Mouse (Mus musculus): ENCODE results near the gene Vstm2l. TPM values are rescaled to one million over a fixed set of nuclear protein-coding genes. Genes with fewer than 3 reads are reported as not detected.

Gene Vstm2l
- polyA plus RNA-seq, 2 experiments from 2014 or later = not detected

DNA sequence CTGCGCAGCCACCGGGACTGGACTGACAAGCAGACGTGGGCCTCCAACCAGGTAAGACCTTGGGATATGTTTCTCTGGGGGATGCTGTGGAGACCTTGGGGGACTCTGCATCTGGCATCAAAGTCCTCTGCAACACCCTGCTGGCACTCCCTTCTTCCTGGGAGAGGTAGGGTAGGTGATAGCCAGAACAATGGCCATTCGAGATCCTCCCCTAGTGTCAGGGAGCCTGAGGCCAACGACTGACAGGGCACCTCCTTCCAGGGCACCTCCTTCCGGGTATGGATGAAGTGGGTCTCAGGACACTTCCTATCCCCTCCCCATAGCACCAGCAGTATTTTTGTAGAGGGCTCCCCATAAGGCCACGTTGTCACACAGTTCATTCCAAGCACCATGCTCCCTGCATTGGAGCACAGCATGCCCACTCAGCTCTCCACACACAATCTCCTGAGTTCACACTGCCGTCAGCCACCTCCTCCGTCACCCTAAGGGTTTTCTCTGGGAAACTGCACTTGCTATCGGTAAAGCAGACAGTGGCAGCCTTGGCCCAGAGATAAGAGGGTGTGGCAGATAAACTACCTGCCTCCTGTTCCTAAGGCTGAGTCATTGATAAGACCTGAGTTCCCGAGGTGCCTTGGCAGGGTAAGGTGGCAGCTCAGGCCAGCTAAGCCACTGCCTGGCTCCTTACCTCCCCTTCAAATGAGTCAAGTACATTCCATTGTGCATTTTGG, 21.2 kb downstream of the Vstm2l start:
- no peak for ATAC-seq

DNA sequence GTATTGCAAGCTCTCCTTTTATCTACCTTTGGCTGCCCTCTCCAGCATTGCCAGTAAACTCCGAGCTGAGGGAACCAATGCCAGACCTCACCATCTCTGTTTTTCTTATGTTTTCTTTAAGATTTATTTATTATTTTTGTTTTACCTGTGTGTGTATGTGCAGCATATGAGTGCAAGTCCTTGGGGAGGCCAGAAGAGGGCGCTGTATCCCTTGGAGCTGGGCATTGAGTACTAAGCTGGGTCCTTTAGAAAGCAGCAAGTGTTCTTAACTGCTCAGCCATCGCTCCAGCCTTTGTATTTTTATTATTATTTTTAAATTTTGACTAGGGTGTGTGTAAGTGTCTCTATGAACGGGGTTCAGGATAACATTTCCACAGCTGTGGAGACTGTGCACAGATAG, 22.2 kb downstream of the Vstm2l start:
- no peak for ATAC-seq

DNA sequence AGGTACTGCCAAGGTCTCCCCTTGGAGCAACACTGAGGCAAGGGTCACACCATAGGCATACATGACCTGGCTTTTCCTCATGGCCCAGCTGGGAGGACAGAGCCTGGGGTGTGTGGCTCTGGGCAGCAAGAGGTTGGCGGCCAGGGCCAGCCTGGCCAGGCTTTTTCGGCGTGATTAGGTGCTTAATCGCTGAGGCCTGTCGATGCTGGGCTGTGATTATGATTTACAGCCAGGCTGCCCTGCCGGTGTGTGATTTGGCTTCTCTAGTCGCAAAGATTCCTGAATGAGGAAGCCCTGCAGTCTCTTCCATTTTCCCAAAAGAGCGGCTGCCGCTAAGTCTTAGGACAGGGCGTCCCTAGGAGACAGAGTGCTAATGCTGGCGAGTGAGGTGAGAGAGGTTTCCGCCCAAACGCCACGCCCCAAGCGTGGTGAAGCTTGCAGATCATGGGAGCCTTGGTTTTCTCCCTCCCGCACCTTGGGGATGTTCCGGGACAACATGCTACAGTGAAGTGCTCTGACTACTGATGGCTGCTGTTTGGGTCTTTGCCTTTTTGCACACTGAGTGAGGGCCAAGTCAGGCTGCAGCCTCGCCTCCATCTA, 26.2 kb downstream of the Vstm2l start:
- ATAC-seq = no peak

DNA sequence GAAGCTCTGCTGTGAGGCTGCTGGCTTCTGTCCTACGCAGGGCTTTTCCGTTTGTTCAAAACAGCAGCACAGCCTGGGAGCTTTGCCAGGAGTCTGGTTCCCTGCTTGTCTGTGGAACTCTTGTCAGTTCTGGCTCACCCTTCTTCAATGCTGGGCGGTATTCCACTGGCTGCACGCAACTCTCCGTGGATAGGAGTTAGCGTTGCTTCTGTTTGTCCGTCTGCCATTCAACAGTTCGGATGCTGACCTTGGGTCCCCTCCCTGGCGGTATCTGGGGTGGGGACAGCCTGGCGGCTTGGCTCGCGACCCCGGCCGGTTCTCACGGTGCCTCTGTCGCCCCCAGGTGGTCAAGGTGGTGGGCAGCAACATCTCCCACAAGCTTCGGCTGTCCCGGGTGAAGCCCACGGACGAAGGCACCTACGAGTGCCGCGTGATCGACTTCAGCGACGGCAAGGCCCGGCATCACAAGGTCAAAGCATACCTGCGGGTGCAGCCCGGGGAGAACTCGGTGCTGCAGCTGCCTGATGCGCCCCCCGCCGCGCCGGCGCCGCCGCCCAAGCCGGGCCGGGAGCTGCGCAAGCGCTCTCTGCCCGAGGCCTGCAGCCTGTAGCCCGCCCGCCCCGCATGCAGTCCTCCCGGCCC, 29.2 kb downstream of the Vstm2l start:
- ATAC-seq = no peak

DNA sequence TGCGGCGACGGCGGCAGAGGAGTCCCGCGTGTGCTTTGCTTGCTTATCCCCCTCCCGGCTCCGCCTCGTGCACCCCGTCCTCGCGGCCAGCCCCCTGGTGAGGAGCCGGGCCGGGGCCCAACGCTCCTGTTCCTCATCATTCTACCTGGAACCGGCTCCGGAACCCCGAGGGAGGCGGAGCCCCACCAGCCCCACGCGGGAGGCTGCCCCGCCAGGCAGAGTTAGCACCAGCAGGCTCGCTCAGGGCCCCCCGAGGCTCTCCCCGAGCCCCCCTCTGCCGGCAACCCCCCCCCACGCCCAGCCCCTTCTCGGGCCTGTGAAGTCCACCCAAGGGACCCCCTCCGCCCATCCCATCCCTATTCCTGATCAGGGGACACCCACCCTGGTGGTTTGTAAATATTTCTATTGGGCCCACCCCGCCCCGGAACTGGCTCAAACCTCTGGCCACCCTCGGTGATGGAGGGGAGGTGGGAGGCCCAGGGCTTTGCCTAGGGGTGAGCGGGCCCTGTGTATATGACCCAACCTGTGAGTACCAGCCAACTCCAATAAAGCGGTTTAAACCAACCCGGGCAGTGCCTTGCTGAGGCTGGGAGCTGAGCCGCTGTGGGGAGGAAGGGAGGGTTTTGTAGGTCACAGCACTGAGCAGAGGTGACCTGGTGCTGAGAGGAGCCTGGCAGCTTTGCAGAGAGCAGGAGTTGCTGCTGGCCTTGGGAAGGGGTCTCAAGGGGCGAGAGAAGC, 29.9 kb downstream of the Vstm2l start:
- no peak for ATAC-seq

DNA sequence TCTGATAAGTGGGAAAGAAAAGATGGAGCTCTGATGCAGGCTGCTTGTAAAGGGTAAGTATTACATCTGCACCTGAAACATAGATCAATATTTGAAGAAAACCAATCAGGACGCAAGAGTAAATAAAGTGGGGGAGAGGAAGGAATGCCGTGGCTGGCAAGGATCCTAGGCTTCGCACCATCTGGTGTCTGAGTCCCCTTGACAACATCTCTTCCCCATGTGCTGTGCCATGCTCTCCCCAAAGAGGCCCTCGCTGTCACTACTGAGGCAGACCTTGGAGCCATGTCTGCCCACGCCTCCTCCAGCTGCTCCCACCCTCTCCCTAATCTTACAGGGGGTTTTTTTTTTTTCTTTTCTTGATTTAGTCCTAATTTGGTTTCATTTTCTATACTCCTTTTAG, 39.5 kb downstream of the Vstm2l start:
- ATAC-seq = no peak

DNA sequence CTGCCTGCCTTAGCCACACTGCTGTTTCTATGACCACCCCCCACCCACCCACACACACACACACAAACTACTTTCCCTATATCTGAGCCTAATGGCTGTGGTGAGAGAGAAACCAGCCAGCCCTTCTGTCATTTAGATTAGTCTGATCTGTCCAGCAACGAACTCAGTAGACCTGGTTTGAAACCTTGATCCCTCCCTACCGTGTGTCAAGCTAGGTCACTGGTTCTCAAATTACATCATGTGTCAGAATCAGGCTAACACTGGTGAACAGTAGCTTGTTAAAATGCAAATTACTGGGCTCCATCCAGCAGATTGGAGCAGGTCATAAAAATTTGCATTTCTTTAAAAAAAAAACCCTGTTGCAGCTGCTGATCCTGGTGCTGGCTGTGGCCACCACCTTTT, 43.3 kb downstream of the Vstm2l start:
- ATAC-seq = no peak

DNA sequence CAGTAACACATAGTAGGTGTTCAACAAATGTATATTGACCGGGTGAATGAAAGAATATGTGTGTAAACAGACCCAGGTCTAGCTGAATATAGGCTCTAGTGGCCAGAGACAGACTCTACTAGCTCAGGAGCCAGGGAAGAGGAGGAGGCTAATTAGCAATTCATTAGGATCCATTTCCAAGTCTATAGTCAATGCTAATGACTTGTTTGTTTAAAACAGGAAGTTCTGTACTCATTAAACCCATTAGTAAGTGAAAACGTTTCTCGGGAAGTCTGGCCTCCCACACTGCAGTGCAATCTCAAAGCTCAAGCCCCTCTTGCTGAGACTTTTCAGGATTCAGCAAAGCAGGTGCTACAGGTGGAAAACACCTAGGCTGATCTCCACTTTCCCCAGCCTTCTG, 53.4 kb downstream of the Vstm2l start:
- ATAC-seq = no peak

DNA sequence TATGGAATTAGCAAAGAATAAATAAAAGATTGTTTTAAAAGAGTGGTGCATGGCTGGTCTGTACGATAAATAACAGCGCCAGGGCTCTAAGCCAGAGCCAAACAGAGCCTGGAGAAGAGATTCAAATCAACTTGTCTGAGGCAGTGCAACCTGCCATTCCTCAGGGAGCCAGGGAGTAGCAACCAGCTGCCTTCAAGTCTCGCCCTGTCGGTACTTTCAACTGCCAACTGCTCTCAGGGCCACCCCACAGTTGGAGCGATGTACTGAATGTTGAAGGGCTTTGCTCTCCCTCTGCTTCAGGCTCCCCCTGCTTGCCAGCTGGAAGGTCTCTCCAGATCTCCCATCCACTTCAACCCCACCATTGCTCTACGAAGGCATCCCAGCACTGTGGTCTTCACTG, 55.7 kb downstream of the Vstm2l start:
- no peak for ATAC-seq

DNA sequence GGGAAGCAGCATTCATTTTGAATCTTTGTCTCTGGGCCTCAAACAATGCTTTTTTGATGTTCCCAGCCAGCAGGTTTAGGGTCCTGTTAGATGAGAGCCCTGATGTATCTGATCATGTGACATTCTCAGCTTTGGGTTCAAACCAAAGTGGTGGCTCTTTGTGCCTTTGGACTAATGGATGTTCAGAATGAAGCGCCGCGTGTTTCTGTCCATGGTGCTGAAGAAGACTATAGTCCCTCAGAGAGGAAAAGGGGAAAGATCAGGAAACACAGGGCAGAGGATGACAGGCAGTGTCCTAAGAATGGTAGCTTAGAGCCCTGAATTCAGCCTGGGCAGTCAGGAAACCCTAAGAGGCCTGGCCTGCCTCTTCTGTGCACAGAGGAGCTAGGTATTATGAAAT, 56.2 kb downstream of the Vstm2l start:
- ATAC-seq = no peak

DNA sequence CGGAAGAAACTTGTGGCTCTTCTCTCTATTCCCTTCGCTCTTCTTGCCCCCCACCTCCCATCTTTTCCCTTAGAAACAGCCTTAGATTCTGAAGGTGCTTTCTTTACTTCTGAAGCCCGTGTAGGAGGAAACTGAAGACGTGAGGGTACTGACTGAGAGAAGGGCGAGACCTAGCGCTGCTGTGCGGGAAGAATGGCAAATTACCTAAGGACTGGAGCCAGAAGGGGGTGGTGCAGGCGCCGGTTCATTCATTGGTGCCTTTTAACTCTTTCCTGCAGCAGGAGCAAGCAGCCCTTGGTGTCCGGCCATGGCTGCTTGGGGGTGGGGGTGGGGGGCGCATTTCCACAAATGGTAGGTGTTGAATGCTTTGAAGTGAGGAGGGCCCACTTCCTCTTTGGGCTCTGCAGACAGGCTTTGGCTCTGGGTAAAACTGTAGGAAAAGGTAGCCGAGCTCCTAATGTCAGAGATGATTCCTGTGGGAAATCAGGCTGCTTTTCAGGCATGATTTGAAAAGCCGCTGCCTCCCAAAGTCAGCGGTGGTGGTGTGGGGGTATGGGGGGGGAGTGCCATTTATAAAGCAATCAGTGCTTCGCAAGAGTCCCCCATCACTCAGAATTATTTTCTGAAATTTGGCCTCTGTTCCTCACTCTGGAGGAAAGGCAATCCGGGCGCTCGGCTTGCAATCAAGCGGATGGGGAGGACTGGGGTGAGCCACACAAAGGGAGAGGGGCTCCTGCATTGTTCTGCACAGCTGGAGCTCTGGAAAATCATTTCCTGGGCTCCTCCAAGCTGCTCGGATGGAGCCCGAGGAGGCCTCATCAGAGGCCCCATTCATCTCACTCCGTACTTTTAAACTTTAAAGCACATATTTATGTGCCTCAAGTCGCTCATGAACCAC, 60.4 kb downstream of the Vstm2l start:
- no peak for ATAC-seq

DNA sequence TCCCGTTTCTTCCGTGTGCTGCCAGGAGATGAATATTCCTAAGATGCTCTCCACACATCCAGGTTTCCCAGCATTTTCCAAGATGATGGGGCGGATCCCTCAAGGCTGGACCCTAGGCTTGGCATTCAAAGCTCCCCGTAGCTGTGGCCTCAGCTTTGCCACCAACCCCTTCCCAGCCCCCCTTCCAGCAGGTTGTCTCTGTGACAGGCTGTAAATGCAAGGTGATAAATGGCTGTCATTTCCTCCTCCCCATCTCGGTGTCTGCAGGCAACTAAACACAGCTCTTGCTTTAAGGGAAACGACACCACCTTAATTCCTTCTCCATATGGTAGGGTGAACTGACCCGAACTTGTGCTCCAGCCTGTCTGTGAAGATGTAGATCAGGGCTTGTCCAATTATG, 61.1 kb downstream of the Vstm2l start:
- ATAC-seq = no peak

DNA sequence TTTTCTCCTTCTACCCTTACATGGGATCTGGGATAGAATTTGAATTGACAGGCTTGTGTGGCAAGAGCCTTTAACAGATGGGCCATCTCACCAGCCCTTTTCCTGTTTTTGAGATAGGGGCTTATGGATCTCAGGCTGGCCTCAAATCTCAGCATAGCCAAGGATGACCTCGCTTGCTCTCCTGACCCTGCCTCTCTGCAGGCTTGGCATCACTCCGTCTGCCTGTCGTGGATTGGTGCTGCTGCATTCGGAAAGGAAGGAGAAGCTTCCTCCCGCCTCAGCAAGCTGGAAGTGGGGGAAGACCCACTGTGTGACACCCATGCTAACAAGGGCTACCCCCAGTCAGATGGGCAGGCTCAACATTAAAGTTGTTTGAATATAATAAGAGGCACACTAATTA, 64.8 kb downstream of the Vstm2l start:
- ATAC-seq = no peak

DNA sequence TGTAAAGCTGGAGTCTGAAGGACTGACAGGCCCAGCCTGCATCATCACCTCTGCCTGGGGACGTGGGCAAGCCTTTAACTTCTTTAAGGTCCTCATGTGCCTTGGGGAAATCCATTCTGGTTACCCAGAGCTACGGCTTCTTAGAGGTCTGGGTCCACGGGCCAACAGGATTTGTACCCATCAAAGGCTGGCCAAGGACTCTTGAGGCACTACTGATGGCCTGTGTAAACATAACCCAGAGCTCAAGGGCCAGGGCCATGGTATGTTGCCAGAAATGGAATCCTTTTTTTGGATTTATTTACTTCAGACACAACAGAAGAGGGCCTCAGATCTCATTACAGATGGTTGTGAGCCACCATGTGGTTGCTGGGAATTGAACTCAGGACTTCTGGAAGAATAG, 68.3 kb downstream of the Vstm2l start:
- ATAC-seq = no peak

DNA sequence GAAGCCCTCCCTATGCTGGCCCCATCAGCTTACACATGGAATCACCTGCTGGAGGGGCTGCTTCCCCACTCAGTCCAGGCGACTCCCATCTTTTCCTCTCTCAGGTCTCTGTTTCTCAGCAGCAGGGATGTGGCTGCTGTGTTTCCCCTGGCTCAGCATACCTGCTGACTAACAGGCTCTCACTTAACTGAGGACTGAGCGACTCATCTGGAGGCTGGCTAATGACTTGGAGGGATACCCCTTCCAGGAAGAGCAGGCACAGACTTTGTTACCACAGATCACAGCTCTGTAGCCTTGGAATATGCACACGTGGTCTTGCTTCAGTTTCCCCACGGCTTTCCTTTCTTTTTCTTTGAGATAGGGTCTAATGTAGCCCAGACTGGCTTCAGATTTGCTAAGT, 68.8 kb downstream of the Vstm2l start:
- no peak for ATAC-seq

DNA sequence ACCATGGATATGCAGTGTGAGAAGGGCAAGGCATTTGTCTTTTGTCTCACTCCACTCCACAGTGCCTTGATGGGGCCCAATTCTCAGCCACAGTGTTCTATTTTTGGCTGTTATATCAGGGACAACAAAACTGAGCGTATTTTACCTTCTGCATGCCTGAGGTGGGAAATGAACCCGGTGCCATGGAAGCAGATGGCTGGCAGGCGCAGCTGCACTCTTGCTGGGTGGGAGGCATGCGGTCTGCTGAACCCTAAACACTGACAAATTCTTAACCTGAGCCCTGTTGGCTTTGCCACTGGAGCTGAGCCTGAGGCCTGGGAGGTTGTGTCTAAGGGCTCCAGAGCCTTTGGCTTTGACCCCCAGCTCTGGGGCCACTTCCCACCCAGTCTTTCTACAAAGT, 71.2 kb downstream of the Vstm2l start:
- no peak for ATAC-seq

DNA sequence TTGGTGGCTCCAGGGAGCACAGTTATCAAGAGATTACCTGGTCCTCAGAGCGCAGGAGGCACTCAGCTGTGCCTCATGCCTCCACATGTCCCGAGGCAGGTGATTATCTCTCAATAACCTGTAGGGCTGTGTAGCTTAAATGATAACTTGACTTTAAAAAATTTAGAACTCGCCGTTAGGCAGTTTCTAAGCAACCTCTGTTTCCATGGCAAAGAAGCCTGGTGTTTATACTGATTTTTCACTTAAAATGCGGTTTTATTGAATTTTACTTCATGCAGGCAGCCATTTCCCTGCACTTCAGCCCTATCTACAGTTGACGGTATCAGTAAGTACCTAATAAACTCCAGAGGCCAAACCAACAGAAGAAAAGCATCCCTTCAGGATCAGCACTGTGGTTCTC, 71.8 kb downstream of the Vstm2l start:
- ATAC-seq = no peak

DNA sequence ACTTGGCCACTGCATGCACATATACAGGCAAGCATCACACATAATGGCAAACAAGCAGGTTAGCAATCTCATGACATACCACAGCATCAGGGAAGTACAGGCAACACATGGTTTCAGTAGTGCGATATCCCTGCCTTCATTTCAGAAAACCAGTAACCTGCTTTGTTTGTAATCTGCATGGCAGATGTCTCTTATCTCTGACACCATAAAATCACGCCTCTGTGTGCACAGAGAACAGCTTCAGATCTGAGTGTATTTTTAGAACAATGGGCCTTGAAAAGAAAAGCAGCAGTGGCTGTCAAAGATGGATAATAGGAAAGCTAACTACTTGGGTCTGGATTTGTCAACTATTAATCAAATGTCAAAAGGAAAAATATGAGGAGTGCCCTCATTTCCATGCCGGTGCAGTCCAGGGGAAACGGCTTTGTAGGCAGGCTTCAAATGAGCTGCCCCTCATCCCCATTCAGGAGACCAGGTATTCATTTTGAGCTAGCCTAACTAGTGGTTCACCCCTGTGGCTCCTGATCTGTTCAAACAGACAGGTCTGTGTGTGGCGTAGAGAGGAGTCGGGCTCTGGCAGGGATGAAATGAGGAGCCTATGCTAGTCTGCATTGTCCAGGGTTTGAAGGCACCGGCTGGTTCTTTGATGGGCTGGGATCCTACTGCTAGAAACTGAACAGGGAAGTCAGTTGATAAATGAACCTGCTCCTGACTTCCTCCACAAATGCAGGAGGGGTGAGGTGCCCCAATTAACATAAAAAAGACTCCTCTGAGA, 74.2 kb downstream of the Vstm2l start:
- ATAC-seq = no peak

DNA sequence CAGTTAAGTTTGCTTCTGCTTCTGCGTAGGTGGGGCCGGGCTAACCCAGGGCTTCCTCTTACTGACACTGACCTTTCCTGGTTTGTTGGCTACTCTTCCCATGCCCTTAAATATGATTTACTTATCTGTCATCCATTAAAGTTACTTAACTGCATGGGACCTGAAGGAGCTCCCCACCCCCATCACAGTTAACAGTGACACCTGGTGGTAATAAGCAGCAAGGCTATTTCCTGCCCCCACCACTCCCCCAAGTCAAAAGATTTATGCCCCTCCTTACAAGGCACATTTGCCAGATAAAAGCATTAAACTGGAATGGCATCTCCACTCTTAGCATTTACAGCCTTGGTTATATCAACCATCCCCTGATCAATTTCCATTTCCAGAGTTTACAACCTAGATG, 75.5 kb downstream of the Vstm2l start:
- ATAC-seq = no peak

DNA sequence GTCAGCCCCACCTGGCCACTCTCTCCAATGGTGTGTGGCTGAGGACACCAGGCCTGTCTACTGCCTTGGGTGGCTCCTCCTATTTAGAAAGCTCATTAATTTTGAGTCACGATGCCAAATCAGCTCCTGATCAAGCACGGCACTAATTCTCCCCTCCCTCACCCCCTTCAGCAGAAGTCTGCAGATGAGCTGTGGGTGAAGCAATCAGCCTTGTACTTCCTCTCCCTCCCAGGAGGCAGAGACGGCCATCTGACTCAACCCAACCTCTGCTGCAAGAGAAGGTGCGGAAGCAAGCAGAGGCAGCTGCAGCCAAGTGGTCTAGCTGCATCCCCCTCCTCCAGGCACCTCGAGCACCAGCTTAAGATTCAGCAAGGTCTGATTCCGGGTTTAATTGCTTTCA, 76.6 kb downstream of the Vstm2l start:
- ATAC-seq = no peak

DNA sequence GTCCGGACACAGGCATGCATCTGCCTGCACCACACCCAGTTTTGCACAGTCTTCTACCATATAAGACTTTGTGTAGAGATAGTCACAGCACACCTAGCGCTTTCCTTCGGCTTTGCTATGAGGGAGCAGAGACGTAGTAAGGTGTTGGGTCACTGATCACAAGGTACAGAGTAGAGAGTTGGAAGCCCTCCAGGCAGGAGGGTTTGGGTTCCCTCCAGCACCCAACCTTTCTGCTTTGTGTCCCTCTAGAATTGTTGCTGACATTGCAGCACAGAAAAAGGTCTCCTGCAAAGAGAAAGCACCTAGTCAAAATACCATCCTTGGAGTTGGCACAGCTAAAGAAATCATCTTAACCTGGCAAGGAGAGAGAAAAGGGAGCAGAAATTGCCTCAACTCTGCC, 78.0 kb downstream of the Vstm2l start:
- no peak for ATAC-seq

Data from CD4-positive, CD25-positive, alpha-beta regulatory T cell, adult 4 months (primary cell).